Mouse (Mus musculus) gastrocnemius, postnatal 36 days (tissue): ENCODE results near the gene Ahsa1. TPM values are rescaled to one million over a fixed set of nuclear protein-coding genes. Genes with fewer than 3 reads are reported as not detected.
"Not testable (repeated sequence)": the region's sequence is repeated elsewhere in the genome, so short reads cannot be mapped to it uniquely, and the experiment has no call there.

Source experiments
- DNase-seq, 2 experiments: peaks; one replicate each; pipeline ENCODE4 v3.0.0; 2022
- intact Hi-C: fragments of 180-260 bp; cut with DNase I; formaldehyde crosslinking; loops from one replicate; pipeline ENCODE4 v1.15.1; 2025
- total RNA-seq, 2 experiments: library from RNA; stranded (reverse); gene quantifications; 2 replicates each; pipeline ENCODE4 v1.2.3; 2021

The Ahsa1 gene
- total RNA-seq, 2 experiments from 2014 or later = 117 to 123 TPM

DNA sequence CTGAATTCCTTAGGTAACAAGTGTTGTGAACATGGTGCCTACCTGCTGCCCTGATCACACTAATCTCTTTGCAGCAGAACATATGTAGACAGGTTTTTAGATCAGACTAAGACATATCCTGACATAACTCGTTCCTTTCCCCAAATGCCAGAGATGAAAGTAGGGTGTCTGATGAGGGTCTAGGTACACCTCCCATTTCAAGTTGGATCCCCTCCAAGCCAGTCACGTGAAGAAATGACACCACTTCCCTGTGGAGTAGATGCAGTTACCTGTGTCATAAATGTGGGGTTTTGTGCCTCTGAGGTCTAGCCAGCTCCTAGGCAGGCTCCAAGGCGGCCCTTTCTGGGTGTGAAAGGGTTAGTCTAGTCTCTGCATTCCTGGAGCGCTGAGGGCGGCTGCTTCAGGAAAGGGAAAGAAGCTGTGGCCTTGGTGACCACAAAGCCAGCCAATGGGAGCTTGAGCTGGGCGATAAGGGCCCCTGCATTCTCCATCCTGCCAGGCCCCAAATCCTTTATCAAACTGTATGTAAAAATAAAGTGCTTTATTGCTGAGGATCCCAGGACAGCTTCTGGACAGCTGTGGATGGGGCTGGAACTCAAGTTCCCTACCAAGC is 11.9 kb downstream of the Ahsa1 start:
- intact Hi-C loops = loop anchor here (10.0 kb wide), 1 partner anchor 123 kb away; no protein-coding TSS in a partner anchor

DNA sequence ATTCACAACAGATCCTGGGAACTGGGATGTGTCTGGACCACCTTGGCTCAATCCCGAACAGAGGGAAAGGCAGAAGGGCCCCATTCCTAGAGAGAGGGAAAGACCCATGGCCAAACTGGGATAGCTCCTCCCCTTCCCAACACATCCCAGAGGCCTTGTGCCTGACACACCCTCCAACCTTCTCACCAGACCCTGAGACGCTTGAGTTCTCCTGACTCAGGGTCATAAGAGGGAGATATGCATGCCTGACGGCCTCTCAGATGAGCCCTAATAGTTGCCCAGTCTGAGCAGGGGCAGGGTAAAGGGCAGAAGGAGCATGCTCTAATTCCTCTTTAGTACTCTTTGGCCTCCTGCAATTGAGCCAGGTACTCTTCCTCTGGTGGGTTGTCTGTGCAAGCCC is 13.1 kb downstream of the Ahsa1 start:
- intact Hi-C loops = loop anchor here (10.0 kb wide), 1 partner anchor 125 kb away; no protein-coding TSS in a partner anchor
- no peak for DNase-seq

More for the DNA sequence above, 11.9 kb downstream of the Ahsa1 start:
- no peak for DNase-seq

DNA sequence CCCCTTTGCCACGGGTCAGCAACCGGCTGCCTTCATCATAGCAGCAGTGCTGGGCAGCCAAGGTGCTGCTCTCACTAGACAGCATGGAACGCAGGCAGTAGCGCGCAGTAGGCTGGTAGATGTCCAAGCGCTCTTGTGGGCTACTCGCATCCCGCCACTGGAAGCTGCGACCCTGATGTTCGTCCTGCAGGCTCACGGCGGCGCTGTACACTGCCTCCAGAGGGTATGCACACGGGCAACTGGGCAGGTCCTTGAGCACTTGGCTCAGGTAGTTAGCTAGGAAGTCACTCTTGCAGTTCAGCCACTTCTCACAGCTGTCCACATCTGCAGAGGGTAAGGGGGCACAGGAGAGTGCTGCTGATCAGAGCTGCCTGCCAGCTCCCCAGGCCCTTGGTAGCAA is 13.6 kb downstream of the Ahsa1 start:
- no peak for DNase-seq
- intact Hi-C loops = loop anchor here (10.0 kb wide), 1 partner anchor 125 kb away; no protein-coding TSS in a partner anchor

DNA sequence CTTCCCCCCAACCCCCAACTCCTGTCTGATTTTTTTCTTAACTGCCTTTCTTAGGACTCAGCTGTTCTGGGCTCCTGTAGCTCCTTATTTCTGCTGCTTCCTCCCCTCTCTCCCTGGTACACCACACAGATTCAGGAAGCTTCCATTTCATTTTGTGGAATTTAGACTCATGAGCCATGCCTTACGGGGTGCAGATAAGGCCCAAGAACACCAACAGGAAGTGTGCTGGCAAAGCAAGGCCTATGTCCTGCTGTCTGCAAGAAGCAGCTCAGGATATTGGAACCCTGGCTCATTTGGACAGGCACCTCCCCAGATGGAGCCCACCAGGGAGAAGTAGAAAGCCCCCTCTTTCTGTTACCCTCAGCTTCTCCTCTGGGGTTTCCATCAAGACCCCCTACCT is 15.5 kb downstream of the Ahsa1 start:
- DNase-seq = no peak
- intact Hi-C loops = no loop called here

DNA sequence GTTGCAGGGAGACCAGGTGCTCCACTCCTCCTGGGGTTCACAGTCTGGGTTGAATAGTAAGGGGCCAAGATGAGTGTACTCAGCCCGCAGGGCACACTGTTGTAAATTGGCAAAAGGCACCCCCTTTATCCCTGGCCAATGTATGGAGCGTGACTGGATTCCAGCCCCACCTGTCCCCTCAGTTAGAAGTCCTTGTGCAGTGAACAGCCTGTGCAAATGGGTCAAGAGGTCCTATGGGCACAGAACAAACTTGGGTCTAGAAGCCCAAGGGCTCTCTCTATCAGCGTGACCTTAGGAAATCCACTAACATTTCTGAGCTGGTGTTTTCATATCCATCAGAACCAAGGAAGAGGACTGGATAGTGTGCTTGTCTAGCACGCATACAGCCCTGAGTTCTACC is 16.5 kb downstream of the Ahsa1 start:
- DNase-seq = no peak

DNA sequence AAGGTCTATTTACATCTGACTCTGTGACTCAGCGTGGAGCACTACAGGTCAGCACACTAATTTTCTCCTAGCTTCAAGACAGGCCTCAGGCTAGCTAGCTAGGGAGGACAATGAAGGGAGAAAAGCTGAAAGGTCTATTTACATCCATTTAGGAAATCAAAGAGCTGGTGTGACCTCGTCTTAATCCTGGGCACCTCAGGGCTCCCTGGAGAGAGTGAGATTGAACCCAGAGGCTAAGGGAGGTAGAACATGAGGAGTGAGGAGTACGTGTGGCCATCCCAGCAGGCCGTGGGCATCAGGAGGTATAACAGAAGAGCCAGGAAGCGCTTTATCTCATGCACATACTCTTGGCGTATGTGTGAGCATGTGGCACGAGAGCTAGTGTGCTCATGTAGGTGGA is 17.4 kb downstream of the Ahsa1 start:
- intact Hi-C loops = no loop called here
- no peak for DNase-seq

More for the DNA sequence above, 16.5 kb downstream of the Ahsa1 start:
- intact Hi-C loops = no loop called here

DNA sequence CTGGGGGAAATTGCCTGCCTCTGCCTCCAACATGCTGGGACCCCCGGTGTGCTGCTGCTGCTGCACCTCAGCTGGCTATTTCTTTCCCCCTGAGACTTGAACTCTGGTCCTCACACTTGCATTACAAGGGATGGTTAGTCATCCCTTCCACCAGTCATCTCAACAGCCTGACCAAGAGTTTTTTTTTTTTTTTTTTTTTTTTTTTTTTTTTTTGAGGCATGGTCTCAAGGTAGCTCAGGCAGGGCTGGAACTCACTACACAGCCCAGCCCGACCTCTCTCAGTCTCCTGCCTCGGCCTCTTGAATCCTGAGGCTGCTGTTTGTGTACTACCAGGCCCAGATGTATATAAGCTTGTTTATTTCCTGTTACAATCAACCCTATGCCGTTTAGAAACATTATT is 18.0 kb downstream of the Ahsa1 start:
- intact Hi-C loops = no loop called here

DNA sequence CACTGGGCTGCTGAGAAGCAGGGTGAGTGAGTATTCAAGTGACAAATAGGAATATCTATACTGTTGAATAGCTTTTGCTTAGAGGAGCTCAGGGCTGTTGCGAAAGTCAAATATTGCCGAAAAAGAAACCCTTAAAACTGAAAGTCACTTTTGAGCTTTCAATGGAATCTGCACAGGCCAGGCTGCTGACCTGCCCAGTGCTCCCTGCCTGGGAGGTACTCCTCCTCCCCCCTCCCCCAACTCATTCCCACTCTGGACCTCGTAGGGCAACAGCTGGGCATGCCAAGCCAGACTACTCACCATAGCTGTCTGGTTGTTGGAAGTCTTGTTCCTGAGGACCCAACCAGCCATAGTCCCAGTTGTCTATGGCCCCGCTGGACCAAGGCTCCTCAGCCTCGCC is 18.4 kb downstream of the Ahsa1 start:
- intact Hi-C loops = no loop called here
- no peak for DNase-seq

More for the DNA sequence above, 18.0 kb downstream of the Ahsa1 start:
- no peak for DNase-seq

DNA sequence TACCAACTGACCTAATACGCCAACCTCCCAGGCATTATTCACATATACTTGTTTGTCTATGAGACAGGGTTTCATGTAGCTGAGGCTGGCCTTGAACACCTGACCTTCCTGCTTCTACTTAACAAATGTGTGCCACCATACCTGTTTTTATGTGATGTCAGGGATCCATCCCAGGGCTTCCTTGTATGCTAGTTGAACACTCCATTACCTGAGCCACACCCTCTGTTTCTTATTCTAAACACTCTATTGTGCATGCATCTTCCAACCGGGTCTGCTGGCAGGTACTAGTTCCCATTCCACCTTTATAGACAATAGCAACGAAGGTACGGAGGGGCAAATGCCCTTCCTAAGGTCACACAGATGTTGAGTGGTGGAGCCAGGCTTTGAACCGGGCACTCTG is 22.8 kb downstream of the Ahsa1 start:
- intact Hi-C loops = no loop called here
- DNase-seq = no peak

DNA sequence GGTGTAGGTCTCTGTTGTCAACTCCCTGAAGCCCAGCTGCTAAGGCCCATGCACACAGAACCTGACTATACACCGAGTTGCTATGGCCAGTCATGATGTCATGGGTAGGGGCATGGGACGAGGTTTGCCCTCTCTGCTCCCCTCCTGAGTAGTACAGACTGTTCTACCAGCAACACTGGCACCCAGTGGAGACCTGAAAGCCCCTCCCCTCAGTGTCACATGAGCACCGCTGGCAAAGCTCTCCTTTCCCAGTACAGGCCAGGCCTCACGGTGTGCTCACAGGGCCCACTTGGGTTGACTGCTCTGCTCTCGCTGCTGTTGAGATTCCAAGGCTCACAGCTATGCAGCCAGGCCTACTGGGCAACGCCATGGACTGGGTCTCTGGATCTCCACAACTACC is 27.7 kb downstream of the Ahsa1 start:
- intact Hi-C loops = no loop called here
- no peak for DNase-seq

DNA sequence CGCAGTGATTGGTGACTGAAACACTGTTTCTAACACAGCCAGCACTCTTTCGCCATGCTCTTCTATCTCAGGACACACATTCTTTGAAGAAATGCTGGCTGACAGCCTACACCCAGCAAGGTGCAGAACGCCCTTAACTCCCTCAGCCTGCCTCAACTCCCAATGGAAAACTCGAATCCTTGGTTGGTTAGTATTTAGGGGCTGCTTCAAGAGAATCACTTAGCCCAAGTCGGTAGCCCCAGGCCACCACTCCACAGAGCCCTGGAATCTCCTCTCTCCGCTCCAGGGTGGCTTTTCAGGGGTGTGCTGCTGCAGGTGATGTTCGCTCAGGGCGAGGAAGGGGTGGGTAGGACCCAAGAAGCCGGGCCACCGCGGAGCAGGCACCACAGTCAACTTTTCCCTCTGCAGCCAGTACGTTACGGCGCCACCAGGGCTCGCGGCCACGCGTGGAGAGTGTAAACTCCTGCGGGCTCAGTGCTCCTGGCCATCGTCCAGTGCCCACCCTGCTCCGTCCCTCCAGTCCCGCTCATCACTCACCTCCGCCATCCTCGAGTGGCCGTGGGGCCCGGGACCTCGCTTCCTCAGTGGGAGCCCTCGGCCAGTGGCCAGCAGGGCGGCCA is 32.9 kb downstream of the Ahsa1 start:
- DNase-seq = peak in 1 of 2 experiments; percentile 18
- intact Hi-C loops = no loop called here

DNA sequence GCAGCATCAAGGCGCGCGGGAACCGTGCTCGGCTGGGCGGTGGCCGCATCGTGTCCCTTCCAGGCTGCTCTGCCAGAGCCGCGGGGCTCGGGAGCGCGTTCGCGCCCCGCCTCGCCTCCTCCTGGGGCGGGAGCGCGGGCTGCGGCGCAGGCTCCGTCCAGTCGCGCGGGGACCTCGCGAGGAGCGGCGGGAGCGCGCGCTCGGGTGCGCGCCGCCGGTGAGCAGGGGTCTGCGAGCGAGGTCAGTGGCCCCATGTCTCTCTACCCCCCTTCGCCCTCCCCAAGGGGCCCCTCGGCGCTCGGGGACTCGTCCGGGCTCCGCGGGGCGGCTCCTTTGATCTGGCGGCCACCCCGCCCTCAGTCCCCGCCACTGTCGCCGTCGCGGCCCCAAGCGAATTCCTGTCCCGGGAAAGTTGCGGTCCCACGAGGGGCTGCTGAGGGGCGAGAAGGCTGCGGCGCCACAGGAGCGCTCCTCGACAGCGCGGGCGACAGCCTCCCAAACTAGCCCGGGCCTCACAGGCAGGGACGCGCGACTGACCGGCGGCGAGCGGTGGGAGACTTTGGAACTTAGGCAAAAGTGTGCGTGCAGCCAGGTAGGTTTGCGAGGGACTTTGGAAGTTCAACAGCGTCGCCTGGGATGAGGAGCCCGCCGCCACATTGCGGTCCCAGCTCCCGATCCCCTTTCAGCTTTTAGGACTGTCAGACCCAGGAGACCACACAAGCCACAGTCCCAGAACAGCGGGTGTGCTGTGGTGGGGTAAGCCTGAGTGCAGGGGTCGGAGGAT is 33.6 kb downstream of the Ahsa1 start, which contains the start of gene Ism2:
Ism2 (minus strand) TSS at position 49 of the 784 bp plus-strand sequence.
- peak in 1 of 2 experiments; percentile 28 for DNase-seq
- intact Hi-C loops = no loop called here

DNA sequence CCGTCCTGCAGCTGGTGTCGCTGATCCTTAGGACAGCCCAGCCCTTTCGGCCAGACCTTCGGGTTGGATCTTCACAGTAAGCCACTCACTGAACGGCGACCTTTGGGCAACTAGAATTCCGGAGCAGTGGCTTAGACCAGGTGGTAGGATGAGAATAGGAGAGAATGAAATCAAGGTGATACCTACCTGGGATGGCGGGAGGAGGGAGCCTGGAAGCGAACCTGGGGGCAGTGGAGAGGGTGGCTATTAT is 34.1 kb downstream of the Ahsa1 start:
- DNase-seq = no peak
- intact Hi-C loops = no loop called here

DNA sequence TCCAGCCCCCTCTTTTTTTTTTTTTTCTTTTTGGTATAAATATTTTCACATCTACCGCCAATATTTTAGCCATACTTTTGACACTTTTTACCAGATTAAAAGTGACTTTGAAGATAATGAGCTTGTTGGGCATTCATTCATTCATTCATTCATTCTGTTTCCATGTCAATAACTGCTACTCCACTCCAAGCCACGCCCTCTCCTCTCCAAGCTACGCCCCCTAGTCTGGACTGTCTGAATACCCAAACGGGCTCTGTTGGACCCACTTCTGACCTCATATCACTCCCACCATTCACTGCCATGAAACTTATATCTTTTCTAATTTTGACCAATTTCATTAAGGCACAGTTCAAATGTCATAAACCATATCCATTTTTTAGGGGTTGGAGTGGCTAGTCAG is 34.9 kb downstream of the Ahsa1 start:
- intact Hi-C loops = no loop called here
- DNase-seq = no peak

DNA sequence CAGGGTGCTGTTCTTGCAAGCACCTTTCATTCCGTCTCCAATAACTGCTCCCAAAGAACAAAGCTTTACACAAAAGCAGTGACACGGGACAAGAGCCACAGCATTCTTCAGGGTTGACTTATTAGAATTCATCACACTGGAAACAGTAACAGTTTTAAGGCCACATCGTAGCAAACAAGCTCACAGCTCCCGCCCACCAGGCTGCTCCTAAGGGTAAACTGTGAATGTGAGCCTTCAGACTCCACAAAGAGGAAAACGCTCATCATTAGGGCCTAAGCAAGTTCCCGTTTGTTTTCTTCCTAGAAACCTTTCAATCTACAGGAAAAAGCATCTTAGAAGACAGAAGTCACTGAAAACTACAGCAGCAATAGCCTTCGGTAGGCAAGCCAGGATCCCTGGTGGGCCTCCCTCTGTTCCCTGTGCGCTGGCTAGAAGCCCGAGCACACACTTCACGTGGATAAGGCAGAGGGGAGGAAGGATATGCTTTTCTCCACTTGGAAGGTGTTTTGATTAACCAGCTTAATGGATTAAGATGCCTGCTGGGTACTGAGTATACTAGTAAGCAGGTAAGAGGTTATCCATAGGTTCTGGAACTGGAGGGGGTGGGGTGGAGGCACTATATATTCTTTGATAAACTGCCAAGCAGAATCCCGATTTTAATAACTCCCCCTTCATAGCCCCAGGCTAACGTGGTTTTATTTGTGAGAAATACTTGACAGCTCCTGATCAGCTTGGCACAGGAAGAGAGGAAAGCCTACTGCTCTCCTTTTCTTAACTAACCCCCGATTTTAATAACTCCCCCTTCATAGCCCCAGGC is 39.7 kb downstream of the Ahsa1 start:
- DNase-seq = no peak
- intact Hi-C loops = no loop called here

DNA sequence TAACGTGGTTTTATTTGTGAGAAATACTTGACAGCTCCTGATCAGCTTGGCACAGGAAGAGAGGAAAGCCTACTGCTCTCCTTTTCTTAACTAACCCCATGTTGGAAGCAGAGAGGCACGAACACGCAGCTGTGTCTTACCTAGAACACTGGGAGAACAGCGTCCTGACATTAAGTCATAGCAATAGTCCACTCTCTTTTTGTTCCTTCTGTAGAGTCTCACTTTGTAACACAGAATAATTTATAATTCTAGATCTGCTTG is 40.2 kb downstream of the Ahsa1 start:
- intact Hi-C loops = not testable (repeated sequence)

DNA sequence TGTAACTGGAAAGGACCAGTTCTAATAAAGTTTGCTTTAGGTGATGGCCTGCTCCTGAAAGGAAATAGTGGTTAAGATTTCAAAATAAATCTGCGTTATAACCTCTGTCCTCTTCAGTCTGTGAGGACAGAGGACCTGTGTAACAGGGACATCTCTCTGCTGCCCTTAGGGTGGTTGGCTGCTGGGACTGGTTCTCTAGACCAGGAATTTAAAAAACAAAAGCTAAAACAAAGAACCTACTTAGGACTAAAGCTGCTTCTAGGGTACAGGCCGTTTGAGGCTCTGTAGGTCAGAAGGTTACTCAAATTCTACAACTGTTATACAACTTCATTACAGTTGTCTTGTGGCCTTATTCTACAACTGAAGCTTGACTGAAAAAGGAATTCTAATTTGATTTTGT is 46.8 kb downstream of the Ahsa1 start:
- DNase-seq = no peak
- intact Hi-C loops = no loop called here

More for the DNA sequence above, 40.2 kb downstream of the Ahsa1 start:
- DNase-seq = not testable (repeated sequence)

DNA sequence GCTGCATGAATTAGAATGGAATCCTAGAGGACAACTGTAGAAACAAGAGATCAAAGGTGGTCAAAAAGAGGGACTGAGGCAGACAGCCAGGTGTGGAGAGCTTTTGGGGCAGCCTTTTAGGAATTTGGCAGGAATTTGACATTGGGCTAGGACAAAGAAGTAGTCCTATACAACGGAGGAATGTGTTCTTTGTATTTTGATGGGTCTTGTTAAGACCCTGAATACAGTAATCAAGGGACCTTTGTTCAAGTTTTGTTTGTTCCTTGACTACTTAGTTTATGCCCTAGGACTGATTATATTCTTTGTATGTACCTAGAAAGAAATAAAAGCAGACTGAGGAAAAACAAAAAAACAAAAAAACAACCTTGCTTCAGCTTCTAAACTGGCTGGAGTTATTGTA is 51.7 kb downstream of the Ahsa1 start:
- intact Hi-C loops = no loop called here
- DNase-seq = no peak

DNA sequence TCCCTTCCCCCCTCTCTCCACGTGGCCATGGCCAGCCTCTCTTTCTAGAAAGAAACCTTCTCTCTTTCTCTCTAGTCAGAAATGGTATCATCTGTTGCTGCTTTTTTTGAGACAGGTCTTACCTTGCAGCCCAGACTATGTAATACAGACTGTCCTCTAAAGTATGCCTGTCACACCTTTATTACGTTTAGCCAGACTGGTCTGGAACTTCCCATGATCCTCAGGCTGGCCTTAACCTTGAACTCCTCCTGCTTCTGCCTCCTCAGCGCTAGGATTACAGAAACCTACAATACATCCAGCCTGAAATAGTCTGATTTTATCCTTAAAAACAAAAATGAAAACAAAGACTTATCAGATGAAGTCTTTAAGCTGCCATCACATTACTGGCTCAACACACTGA is 53.0 kb downstream of the Ahsa1 start:
- intact Hi-C loops = no loop called here
- no peak for DNase-seq
